9 mouse cellular contexts compared by ENCODE assay signal in the genomic region with DNA sequence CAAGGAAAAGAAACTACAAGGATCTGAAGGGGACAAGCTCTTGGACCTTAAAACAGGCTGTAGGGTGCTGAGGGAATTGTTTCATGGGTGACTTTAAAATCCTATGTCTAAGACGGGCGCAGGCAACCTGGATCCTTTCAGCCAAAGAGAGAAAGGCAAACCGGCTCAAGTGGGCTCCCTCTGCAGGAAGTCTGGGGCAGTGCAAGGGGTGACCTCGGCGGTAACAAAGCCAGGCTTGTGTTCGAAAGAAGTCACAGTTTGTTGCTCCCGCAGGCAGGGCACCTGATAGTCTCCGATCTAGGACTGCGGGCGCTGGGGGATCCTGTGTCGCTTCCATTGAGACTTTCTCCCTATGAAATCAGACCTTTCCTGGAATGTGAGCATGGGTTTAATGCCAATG. TPM values are rescaled to one million over a fixed set of nuclear protein-coding genes. Genes with fewer than 3 reads are reported as not detected.
DNase-seq lines count a peak whose midpoint lies in the region; ATAC-seq and TF ChIP-seq lines count a peak whose summit lies in the region.
"Had no signal": no experiment of that assay in that cellular context is flagged by ENCODE, and none has a peak within 500 bp of the region (broad histone marks: within the 10 kb centered on the region; RNA-seq: fewer than 3 reads in every experiment).

No protein-coding gene starts in this region.

- H3K36me3 ChIP-seq in MEL (ENCODE audit: control insufficient read depth in 1 of 2, insufficient read depth in 2 of 2, low read length in 2 of 2) = no peaks in the 10 kb centered on the region
- no peaks in the 10 kb centered on the region for H3K36me3 ChIP-seq in forebrain, embryonic 11.5 days (ENCODE audit: control insufficient read depth, insufficient read depth, low read length)
- H3K36me3 ChIP-seq in heart, postnatal 0 days (replicated peaks; ENCODE audit: control insufficient read depth, insufficient read depth, low read length) = no peaks in the 10 kb centered on the region
- H3K36me3 ChIP-seq in lung, postnatal 0 days (ENCODE audit: insufficient read depth, low read length) = no peaks in the 10 kb centered on the region

- no peak overlapping the region for H3K4me2 ChIP-seq in forebrain, embryonic 11.5 days (ENCODE audit: low read depth, low read length, severe bottlenecking)
- H3K4me2 ChIP-seq in heart, postnatal 0 days (ENCODE audit: low read depth, low read length) = 0 out of 2 replicates have a peak overlapping the region, but pooled peaks have one; percentile 15
- no peak overlapping the region for H3K4me2 ChIP-seq in lung, postnatal 0 days (replicated peaks; ENCODE audit: low read depth, low read length)

- H3K79me2 ChIP-seq in MEL (ENCODE audit: control insufficient read depth, insufficient read depth, low read length, poor library complexity) = no peaks in the 10 kb centered on the region

- TF ChIP-seq RAD21 in MEL (IDR thresholded peaks at IDR 0.05; ENCODE audit: low read depth, low read length) = no peak; the same call in 1 of the 2 replicates

- H3K4me3 ChIP-seq in MEL (ENCODE audit: control insufficient read depth in 1 of 2, insufficient read depth in 1 of 2, low read depth in 2 of 2, low read length in 2 of 2) = no peak overlapping the region
- no peak overlapping the region for H3K4me3 ChIP-seq in forebrain, embryonic 11.5 days (ENCODE audit: low read depth, low read length)
- H3K4me3 ChIP-seq in heart, postnatal 0 days (ENCODE audit: low read depth, low read length) = no peak overlapping the region
- H3K4me3 ChIP-seq in lung, postnatal 0 days (ENCODE audit: low read depth, low read length) = no peak overlapping the region

- no peaks in the 10 kb centered on the region for H3K27me3 ChIP-seq in MEL (ENCODE audit: control insufficient read depth in 1 of 2, insufficient read depth in 2 of 2, low read length in 2 of 2)
- H3K27me3 ChIP-seq in forebrain, embryonic 11.5 days (ENCODE audit: control insufficient read depth, insufficient read depth, low read length) = no peaks in the 10 kb centered on the region; the same call in 1 of the 2 replicates
- peaks cover 3% of the 10 kb centered on the region; the same call in 1 of the 2 replicates for H3K27me3 ChIP-seq in heart, postnatal 0 days (ENCODE audit: control insufficient read depth, insufficient read depth, low read length)
- H3K27me3 ChIP-seq in lung, postnatal 0 days (replicated peaks; ENCODE audit: insufficient read depth, low read length) = no peaks in the 10 kb centered on the region

- no peak overlapping the region for H3K27ac ChIP-seq in MEL (ENCODE audit: control insufficient read depth, low read depth, low read length)
- no peak overlapping the region for H3K27ac ChIP-seq in forebrain, embryonic 11.5 days (ENCODE audit: low read depth, low read length)
- no peak overlapping the region for H3K27ac ChIP-seq in heart, postnatal 0 days (ENCODE audit: low read depth)
- H3K27ac ChIP-seq in lung, postnatal 0 days (ENCODE audit: low read length) = no peak overlapping the region
- H3K27ac ChIP-seq: macrophage had no signal

- peak; percentile 77 for ATAC-seq in cerebellum, adult (ENCODE audit: insufficient number of reproducible peaks, low FRiP score, low TSS enrichment)
- ATAC-seq in forebrain, embryonic 11.5 days (replicated peaks; ENCODE audit: low FRiP score) = peak; percentile 29; the same call in 1 of the 2 replicates
- no peak for ATAC-seq in heart, postnatal 0 days (ENCODE audit: insufficient read depth, low read depth)
- no peak for ATAC-seq in lung, postnatal 0 days

- H3K4me1 ChIP-seq in MEL (ENCODE audit: control insufficient read depth in 1 of 2, insufficient read depth in 2 of 2, low read length in 2 of 2) = no peaks in the 10 kb centered on the region
- peaks cover 6% of the 10 kb centered on the region for H3K4me1 ChIP-seq in forebrain, embryonic 11.5 days (replicated peaks; ENCODE audit: control insufficient read depth, insufficient read depth, low read length)
- no peaks in the 10 kb centered on the region for H3K4me1 ChIP-seq in heart, postnatal 0 days (ENCODE audit: control insufficient read depth, insufficient read depth)
- H3K4me1 ChIP-seq in lung, postnatal 0 days (ENCODE audit: insufficient read depth, low read depth, low read length) = no peaks in the 10 kb centered on the region

- TF ChIP-seq EP300 in MEL (IDR thresholded peaks at IDR 0.05; ENCODE audit: low read depth in 1 of 2, low read length in 2 of 2) = no peak
- no peak for TF ChIP-seq EP300 in heart, postnatal 0 days (IDR thresholded peaks at IDR 0.05; ENCODE audit: low read depth)
- no peak for TF ChIP-seq EP300 in lung, postnatal 0 days (IDR thresholded peaks at IDR 0.05)

- no peaks in the 10 kb centered on the region for H3K9me3 ChIP-seq in MEL (replicated peaks; ENCODE audit: insufficient read depth, low read length)
- H3K9me3 ChIP-seq in forebrain, embryonic 11.5 days (ENCODE audit: control insufficient read depth, low read length) = no peaks in the 10 kb centered on the region
- no peaks in the 10 kb centered on the region for H3K9me3 ChIP-seq in heart, postnatal 0 days (replicated peaks; ENCODE audit: control insufficient read depth, low read length)
- no peaks in the 10 kb centered on the region for H3K9me3 ChIP-seq in lung, postnatal 0 days (ENCODE audit: low read length)

- TF ChIP-seq POLR2A in MEL (IDR thresholded peaks at IDR 0.05; ENCODE audit: control insufficient read depth in 1 of 2, insufficient read depth in 1 of 2, low read depth in 1 of 2, low read length in 2 of 2, poor library complexity in 1 of 2) = no peak

- no peak for DNase-seq in MEL (ENCODE audit: low read depth, low spot score)
- peak; percentile 89 for DNase-seq in forebrain, embryonic 11.5 days (ENCODE audit: low spot score)
- peak; percentile 41 for DNase-seq in heart, postnatal 0 days (ENCODE audit: low spot score)
- peak; percentile 42 to 74 for DNase-seq in layer of hippocampus, adult 8-10 months (ENCODE audit: low spot score in 2 of 2)
- peak; percentile 64 for DNase-seq in lung, postnatal 0 days (ENCODE audit: low spot score)
- peak; percentile 76 for DNase-seq in ovary, postnatal 36 days (ENCODE audit: low spot score)
- peak; percentile 47 to 63 for DNase-seq in thymus, postnatal 36 days

- TF ChIP-seq CTCF in MEL (IDR thresholded peaks at IDR 0.05 in 2 of 3, conservative IDR thresholded peaks at IDR 0.05 in 1 of 3; ENCODE audit: control insufficient read depth in 1 of 3, insufficient read depth in 1 of 3, low read depth in 2 of 3, low read length in 3 of 3, poor library complexity in 1 of 3, severe bottlenecking in 1 of 3) = peak in 2 of 3 experiments; percentile 46 to 51; a peak in 5 of 6 replicates
- peak; percentile 76 for TF ChIP-seq CTCF in heart, postnatal 0 days (IDR thresholded peaks at IDR 0.05; ENCODE audit: low read depth)
- peak; percentile 88 for TF ChIP-seq CTCF in lung, postnatal 0 days (IDR thresholded peaks at IDR 0.05)

- 6% methylated on average over 11 of the region's 11 CpGs for WGBS in forebrain, embryonic 11.5 days
- WGBS in heart, postnatal 0 days = 7% methylated on average over 11 of the region's 11 CpGs
- 7% methylated on average over 11 of the region's 11 CpGs for WGBS in lung, postnatal 0 days

- H3K9ac ChIP-seq in MEL (ENCODE audit: control insufficient read depth, low read depth, low read length, poor library complexity, severe bottlenecking) = no peak overlapping the region
- H3K9ac ChIP-seq in forebrain, embryonic 11.5 days (ENCODE audit: low read length) = peak overlapping the region; percentile 32
- H3K9ac ChIP-seq in heart, postnatal 0 days (replicated peaks; ENCODE audit: low read depth, low read length) = no peak overlapping the region
- H3K9ac ChIP-seq in lung, postnatal 0 days (replicated peaks; ENCODE audit: low read depth) = no peak overlapping the region

TF ChIP-seq in MEL, 35 proteins besides CTCF, POLR2A, EP300 and RAD21:
- peak; percentile 34 for TF ChIP-seq SMC3 (IDR thresholded peaks at IDR 0.05; ENCODE audit: low read depth, low read length)
- no peak for TF ChIP-seq POLR2AphosphoS5 (IDR thresholded peaks at IDR 0.05; ENCODE audit: borderline replicate concordance, low read depth, low read length)
- no peak for TF ChIP-seq SIN3A (IDR thresholded peaks at IDR 0.05; ENCODE audit: low read length)
- TF ChIP-seq ZMIZ1 (IDR thresholded peaks at IDR 0.05; ENCODE audit: low read depth, low read length) = no peak
- TF ChIP-seq TCF12 (IDR thresholded peaks at IDR 0.05; ENCODE audit: low read depth, low read length) = no peak
- no peak for TF ChIP-seq TAL1 (IDR thresholded peaks at IDR 0.05; ENCODE audit: low read length)

RNA-seq across cellular contexts. Expression of a gene that starts 33.8 kb away (rescaled TPM):
- 9.7 and 10.7 TPM in 2 replicates for total RNA-seq in MEL (2012; rRNA removed)
- 10 to 100 TPM in 1 of 2 experiments, not detected in 1; 19.0 TPM for polyA plus RNA-seq in MEL (2012; ENCODE audit: insufficient read depth in 1 of 2, insufficient read length in 2 of 2, low read depth in 1 of 2, low replicate concordance in 2 of 2, missing spikeins in 1 of 2)
- polyA plus RNA-seq in forebrain, embryonic 11.5 days (2014; fragmentation: Nextera tagmentation; extraction: Ambion mirVana) = 44.6 and 46.2 TPM in 2 replicates
- 48.8 and 52.5 TPM in 2 replicates for total RNA-seq in heart, postnatal 0 days (2014; rRNA removed; ENCODE audit: low replicate concordance)
- polyA plus RNA-seq in heart, postnatal 0 days (2015; fragmentation: Nextera tagmentation; extraction: Ambion mirVana) = 56.4 and 56.6 TPM in 2 replicates
- total RNA-seq in layer of hippocampus, adult 8-10 months (2022) = 100 to 1,000 TPM; 106 to 117 (median 108) TPM
- polyA plus RNA-seq in lung, postnatal 0 days (2015; fragmentation: Nextera tagmentation; extraction: Ambion mirVana) = 70.8 and 72.8 TPM in 2 replicates

RNA-seq across cellular contexts. Expression of a gene that starts 36.2 kb away (rescaled TPM):
- total RNA-seq in MEL (2012; rRNA removed) = not detected in 2 replicates
- polyA plus RNA-seq in MEL (2012; ENCODE audit: insufficient read depth in 1 of 2, insufficient read length in 2 of 2, low read depth in 1 of 2, low replicate concordance in 2 of 2, missing spikeins in 1 of 2) = not detected
- 40.0 and 47.3 TPM in 2 replicates for polyA plus RNA-seq in forebrain, embryonic 11.5 days (2014; fragmentation: Nextera tagmentation; extraction: Ambion mirVana)
- 2.6 and 5.6 TPM in 2 replicates for total RNA-seq in heart, postnatal 0 days (2014; rRNA removed; ENCODE audit: low replicate concordance)
- 0.57 and 0.71 TPM in 2 replicates for polyA plus RNA-seq in heart, postnatal 0 days (2015; fragmentation: Nextera tagmentation; extraction: Ambion mirVana)
- 10 to 100 TPM; 40.5 to 54.3 (median 44.3) TPM for total RNA-seq in layer of hippocampus, adult 8-10 months (2022)
- 8.6 and 9.9 TPM in 2 replicates for polyA plus RNA-seq in lung, postnatal 0 days (2015; fragmentation: Nextera tagmentation; extraction: Ambion mirVana)
- polyA plus RNA-seq: macrophage had no signal

Comparison
In these comparisons a context has a peak if more than half of its experiments do, and no peak if none do; other contexts are left out.
1. ATAC-seq: peak in cerebellum, adult (single experiment) and forebrain, embryonic 11.5 days (single experiment); none in heart, postnatal 0 days (single experiment) and lung, postnatal 0 days (single experiment).
2. Peak in every context shown above with its lines, with median percentiles within 50 percentile points of each other: CTCF ChIP-seq.